Mouse (Mus musculus): ENCODE results near the gene Gcnt7. TPM values are rescaled to one million over a fixed set of nuclear protein-coding genes. Genes with fewer than 3 reads are reported as not detected.

Gcnt7 gene
- total RNA-seq, 2 experiments from 2014 or later, result not detected

GRCm38 (mm10) chr2:172460647-172461046, 2.3 kb upstream of the Gcnt7 start:
- DNase-seq, result peak; percentile 51

- no peak for DNase-seq
Observed at GRCm38 (mm10) chr2:172452458-172452857, 5.9 kb downstream of the Gcnt7 start.

- DNase-seq, result no peak
Observed at GRCm38 (mm10) chr2:172452031-172452430, 6.4 kb downstream of the Gcnt7 start.

- no peak for DNase-seq
Observed at GRCm38 (mm10) chr2:172450640-172451039, 7.8 kb downstream of the Gcnt7 start.

GRCm38 (mm10) chr2:172448329-172448728, 10.1 kb downstream of the Gcnt7 start:
- no peak for DNase-seq

- peak; percentile 33 for DNase-seq
Observed at GRCm38 (mm10) chr2:172447317-172447716, 11.1 kb downstream of the Gcnt7 start.

- DNase-seq, result no peak
Observed at GRCm38 (mm10) chr2:172445617-172446016, 12.8 kb downstream of the Gcnt7 start.

GRCm38 (mm10) chr2:172441176-172441575, 17.2 kb downstream of the Gcnt7 start:
- DNase-seq, result peak; percentile 34

- no peak for DNase-seq
Observed at GRCm38 (mm10) chr2:172440640-172441005, 17.8 kb downstream of the Gcnt7 start.

- DNase-seq, result peak; percentile 100
Observed at GRCm38 (mm10) chr2:172439843-172440639, 18.4 kb downstream of the Gcnt7 start, which contains the start of gene Rtf2. Gene Rtf2 (plus strand): TSS chr2:172440556.

- no peak for DNase-seq
Observed at GRCm38 (mm10) chr2:172437371-172437952, 20.9 kb downstream of the Gcnt7 start.

GRCm38 (mm10) chr2:172433746-172434145, 24.6 kb downstream of the Gcnt7 start:
- no peak for DNase-seq

- DNase-seq, result peak; percentile 61
Observed at GRCm38 (mm10) chr2:172430609-172431008, 27.8 kb downstream of the Gcnt7 start.

GRCm38 (mm10) chr2:172418208-172418607, 40.2 kb downstream of the Gcnt7 start:
- no peak for DNase-seq

- DNase-seq, result no peak
Observed at GRCm38 (mm10) chr2:172416876-172417275, 41.5 kb downstream of the Gcnt7 start.

- no peak for DNase-seq
Observed at GRCm38 (mm10) chr2:172416218-172416617, 42.2 kb downstream of the Gcnt7 start.

GRCm38 (mm10) chr2:172413894-172414293, 44.5 kb downstream of the Gcnt7 start:
- no peak for DNase-seq

GRCm38 (mm10) chr2:172413273-172413672, 45.1 kb downstream of the Gcnt7 start:
- no peak for DNase-seq

- no peak for DNase-seq
Observed at GRCm38 (mm10) chr2:172412454-172412853, 45.9 kb downstream of the Gcnt7 start.

- DNase-seq, result no peak
Observed at GRCm38 (mm10) chr2:172411091-172411490, 47.3 kb downstream of the Gcnt7 start.

- DNase-seq, result no peak
Observed at GRCm38 (mm10) chr2:172410686-172411085, 47.7 kb downstream of the Gcnt7 start.

GRCm38 (mm10) chr2:172407499-172407898, 50.9 kb downstream of the Gcnt7 start:
- DNase-seq, result no peak

- no peak for DNase-seq
Observed at GRCm38 (mm10) chr2:172406173-172406572, 52.2 kb downstream of the Gcnt7 start.

- no peak for DNase-seq
Observed at GRCm38 (mm10) chr2:172405011-172405410, 53.4 kb downstream of the Gcnt7 start.

Measured in adrenal gland, postnatal 10 days (tissue).